Mouse (Mus musculus) forebrain, embryonic 11.5 days (tissue): ENCODE measurements at regions not wholly inside any gene's neighbourhood (a gene's known extent, or its start where the extent isn't known, plus 50 kb on each side); places are given as distances from the start of the nearest gene placed in this dataset.

Source experiments
- ATAC-seq: fragments of 200-750 bp; cut with Nextera tagmentation; replicated peaks from 2 replicates; pipeline ENCODE4 v1.8.0; 2017; ENCODE audit warnings: moderate TSS enrichment; ENCODE audit not compliant: low FRiP score
- DNase-seq: peaks from one replicate; pipeline ENCODE4 v3.0.0-alpha.2; 2017; ENCODE audit warnings: low spot score
- H3K27ac ChIP-seq: fragments of 300-500 bp; sonication (generic); 2 replicates; pipeline ENCODE4 v1.5.1; 2014; ENCODE audit warnings: low read depth, low read length
- H3K27me3 ChIP-seq: fragments of 300-500 bp; sonication (generic); 2 replicates; pipeline ENCODE4 v1.6.1; 2014; ENCODE audit warnings: mild to moderate bottlenecking, low read length, mixed read lengths; ENCODE audit not compliant: control insufficient read depth, insufficient read depth
- H3K36me3 ChIP-seq: fragments of 300-500 bp; sonication (generic); 2 replicates; pipeline ENCODE4 v1.6.1; 2014; ENCODE audit warnings: mild to moderate bottlenecking, low read length, moderate library complexity, mixed read lengths; ENCODE audit not compliant: control insufficient read depth, insufficient read depth
- H3K4me1 ChIP-seq: fragments of 300-500 bp; sonication (generic); replicated peaks from 2 replicates; pipeline ENCODE4 v1.6.1; 2014; ENCODE audit warnings: low read length, mixed read lengths; ENCODE audit not compliant: control insufficient read depth, insufficient read depth
- H3K4me2 ChIP-seq: fragments of 300-500 bp; sonication (generic); 2 replicates; pipeline ENCODE4 v1.6.1; 2014; ENCODE audit warnings: low read depth, mild to moderate bottlenecking, low read length, moderate library complexity, mixed read lengths; ENCODE audit not compliant: severe bottlenecking
- H3K4me3 ChIP-seq: fragments of 300-500 bp; sonication (generic); 2 replicates; pipeline ENCODE4 v1.5.1; 2014; ENCODE audit warnings: low read depth, low read length
- H3K9ac ChIP-seq: fragments of 300-500 bp; sonication (generic); 2 replicates; pipeline ENCODE4 v1.6.1; 2014; ENCODE audit warnings: low read length
- H3K9me3 ChIP-seq: fragments of 300-500 bp; sonication (generic); 2 replicates; pipeline ENCODE4 v1.6.1; 2016; ENCODE audit warnings: low read length, mixed read lengths; ENCODE audit not compliant: control insufficient read depth
- WGBS: fragments of 180-500 bp; shearing (Covaris S2); extraction: QIAGEN DNeasy Blood & Tissue Kit; methylation state at CpG from one replicate; pipeline ENCODE4 v1.1.7; 2014; 5-methylcytosine and 5-hydroxymethylcytosine counted together

DNA sequence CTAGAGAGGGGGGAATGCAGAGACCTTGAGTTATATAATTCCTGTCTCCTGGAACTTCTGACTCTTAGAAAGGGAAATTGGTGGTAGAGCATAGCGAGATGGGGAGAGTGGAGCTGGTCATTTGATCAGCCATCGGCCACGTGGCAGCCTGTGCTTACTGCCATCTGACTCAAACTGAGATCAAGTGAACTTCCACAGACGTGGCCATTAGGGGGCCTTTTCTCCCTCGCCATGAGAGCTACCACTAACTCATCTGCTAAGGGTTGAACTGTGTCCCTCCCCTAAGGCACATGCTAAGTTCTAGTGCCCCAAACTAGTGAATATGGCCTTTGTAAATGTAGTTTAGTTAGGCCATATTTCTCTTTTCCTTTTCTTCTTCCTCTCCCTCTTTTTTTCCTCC is 120.6 kb downstream of the 2410131K14Rik start:
- H3K4me3 ChIP-seq, result no peak overlapping the region
- WGBS, result 33% methylated on average over 5 of the region's 5 CpGs
- no peaks in the 10 kb centered on the region; the same call in 1 of the 2 replicates for H3K27me3 ChIP-seq
- H3K4me2 ChIP-seq, result no peak overlapping the region
- H3K9ac ChIP-seq, result no peak overlapping the region
- H3K4me1 ChIP-seq, result no peaks in the 10 kb centered on the region
- DNase-seq (no peak), ATAC-seq (no peak)
- H3K9me3 ChIP-seq, result no peaks in the 10 kb centered on the region
- no peak overlapping the region for H3K27ac ChIP-seq
- no peaks in the 10 kb centered on the region for H3K36me3 ChIP-seq

DNA sequence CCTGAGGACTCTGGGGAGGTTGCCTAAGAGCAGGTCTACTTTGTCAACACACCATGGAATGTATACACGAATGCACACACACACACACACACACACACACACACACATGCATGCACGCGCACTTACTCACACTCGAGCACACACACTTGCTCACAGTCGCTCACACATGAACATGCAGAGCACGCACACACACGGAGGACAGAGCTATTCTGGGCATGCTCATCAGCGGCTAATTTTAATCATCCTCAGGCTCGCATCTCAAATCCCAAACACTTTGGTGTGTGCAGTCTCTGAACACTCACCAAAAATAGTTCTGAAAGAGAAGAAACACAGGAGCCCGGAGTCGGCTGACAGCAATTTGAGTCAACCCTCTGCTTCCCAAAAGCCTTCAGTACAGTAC is 122.0 kb downstream of the 2410131K14Rik start:
- WGBS, result 93% methylated on average over 11 of the region's 11 CpGs
- Histone ChIP-seq H3K27me3 (no peaks in the 10 kb centered on the region), H3K27ac (no peak overlapping the region), H3K36me3 (no peaks in the 10 kb centered on the region), H3K4me1 (no peaks in the 10 kb centered on the region), H3K4me2 (no peak overlapping the region), H3K4me3 (no peak overlapping the region), H3K9ac (no peak overlapping the region), H3K9me3 (no peaks in the 10 kb centered on the region)
- no peak for DNase-seq
- ATAC-seq, result no peak

DNA sequence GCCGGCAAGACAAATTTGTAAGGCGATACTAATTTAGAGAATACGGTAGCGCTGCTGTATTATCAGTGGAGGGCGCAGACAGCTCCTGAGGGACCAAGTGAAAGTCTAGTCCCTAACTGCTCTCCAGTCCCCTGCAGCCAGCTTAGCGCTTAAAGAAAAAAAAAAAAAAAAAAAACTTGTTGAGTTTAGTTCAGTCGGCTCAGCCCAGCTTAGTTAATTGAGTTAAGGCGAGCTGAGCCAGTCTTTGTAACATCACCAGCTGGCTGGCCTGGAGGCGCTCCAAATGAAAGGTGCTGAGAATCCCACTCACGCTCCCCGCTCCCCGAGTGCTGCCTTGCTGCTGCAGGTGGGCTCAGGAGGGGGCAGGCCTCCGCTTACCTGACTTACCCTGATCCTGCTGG is 128.6 kb downstream of the 2410131K14Rik start:
- H3K9me3 ChIP-seq, result no peaks in the 10 kb centered on the region
- 2% methylated on average over 13 of the region's 13 CpGs for WGBS
- H3K4me1 ChIP-seq, result peaks cover 6% of the 10 kb centered on the region
- H3K27ac ChIP-seq, result no peak overlapping the region
- no peak overlapping the region for H3K4me3 ChIP-seq
- no peak overlapping the region; the same call in none of the 2 replicates for H3K9ac ChIP-seq
- ATAC-seq (no peak; the same call in 1 of the 2 replicates), DNase-seq (no peak)
- H3K4me2 ChIP-seq, result peak overlapping the region; percentile 33; the same call in 1 of the 2 replicates
- 0 out of 2 replicates have a peak, but pooled peaks cover 2% of the 10 kb centered on the region for H3K27me3 ChIP-seq
- no peaks in the 10 kb centered on the region for H3K36me3 ChIP-seq

DNA sequence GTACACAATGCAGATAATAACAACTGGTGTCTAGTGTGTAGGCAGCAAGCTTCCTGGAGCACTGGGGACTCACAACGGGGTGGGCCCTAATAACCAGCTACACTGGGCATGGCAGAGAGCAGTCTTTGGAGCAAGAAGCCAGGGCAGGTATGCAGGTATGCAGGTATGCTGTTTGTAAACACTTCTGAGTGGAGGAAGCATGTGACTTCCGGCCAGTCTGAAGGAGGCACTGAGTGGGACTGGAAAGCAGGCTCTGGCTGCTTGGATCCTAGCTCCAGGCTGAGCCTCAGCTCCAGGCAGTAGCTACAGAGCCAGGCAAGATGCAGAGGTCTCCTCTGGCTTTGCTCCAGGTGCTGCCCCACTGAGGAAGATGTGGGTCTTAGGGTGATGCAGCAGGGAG is 129.9 kb downstream of the 2410131K14Rik start:
- Histone ChIP-seq H3K9ac (no peak overlapping the region), H3K27me3 (0 out of 2 replicates have a peak, but pooled peaks cover 2% of the 10 kb centered on the region), H3K9me3 (no peaks in the 10 kb centered on the region), H3K4me2 (no peak overlapping the region), H3K4me1 (peaks cover 6% of the 10 kb centered on the region), H3K4me3 (no peak overlapping the region), H3K36me3 (no peaks in the 10 kb centered on the region), H3K27ac (no peak overlapping the region)
- DNase-seq (no peak), ATAC-seq (no peak)
- 49% methylated on average over 2 of the region's 2 CpGs for WGBS

DNA sequence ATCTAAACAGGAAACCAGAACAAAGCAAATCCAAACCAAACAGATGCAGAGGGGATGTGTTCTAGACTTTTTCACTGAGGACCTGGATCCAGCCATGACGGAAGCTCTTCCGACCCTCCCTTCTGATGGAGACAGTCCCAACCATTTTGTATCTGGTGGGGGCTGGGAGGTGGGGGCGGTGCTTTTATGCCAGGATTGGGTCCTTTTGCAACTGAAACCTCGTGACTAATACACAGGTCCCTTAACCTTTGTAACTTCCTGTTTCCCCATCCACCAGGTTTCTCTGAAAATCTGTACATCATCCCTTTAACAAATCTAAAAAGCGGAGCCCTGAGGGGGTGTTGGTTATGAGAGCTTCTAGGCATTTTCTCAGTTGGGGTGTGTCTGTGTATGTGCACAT is 130.9 kb downstream of the 2410131K14Rik start:
- Histone ChIP-seq H3K4me2 (no peak overlapping the region), H3K27ac (no peak overlapping the region), H3K9ac (no peak overlapping the region), H3K9me3 (no peaks in the 10 kb centered on the region), H3K4me1 (peaks cover 10% of the 10 kb centered on the region), H3K4me3 (no peak overlapping the region), H3K36me3 (no peaks in the 10 kb centered on the region), H3K27me3 (peaks cover 2% of the 10 kb centered on the region; the same call in 1 of the 2 replicates)
- ATAC-seq, result no peak
- 78% methylated on average over 5 of the region's 5 CpGs for WGBS
- no peak for DNase-seq

DNA sequence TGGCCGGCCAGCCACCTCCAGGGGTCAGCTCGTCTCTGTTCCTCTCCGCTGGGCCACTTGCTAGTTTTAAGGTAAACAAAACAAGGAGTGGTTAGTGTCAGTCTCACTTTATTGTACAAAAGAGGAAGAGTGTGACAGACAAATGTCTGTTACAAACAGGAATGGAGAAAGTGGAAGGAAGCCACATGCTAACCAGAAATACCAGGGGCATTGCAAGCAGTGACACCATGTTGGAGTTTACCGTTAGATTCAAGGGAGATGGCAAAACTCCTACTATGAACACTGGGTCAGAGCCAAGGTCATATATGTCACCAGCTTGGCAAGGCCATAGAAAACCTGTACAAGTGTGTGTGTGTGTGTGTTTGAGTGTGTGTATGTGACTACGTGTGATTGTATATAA is 131.5 kb downstream of the 2410131K14Rik start:
- H3K4me2 ChIP-seq, result no peak overlapping the region
- H3K27ac ChIP-seq, result no peak overlapping the region
- WGBS, result 66% methylated on average over 5 of the region's 5 CpGs
- no peaks in the 10 kb centered on the region for H3K36me3 ChIP-seq
- peaks cover 10% of the 10 kb centered on the region for H3K4me1 ChIP-seq
- no peak overlapping the region for H3K4me3 ChIP-seq
- H3K9ac ChIP-seq, result no peak overlapping the region
- ATAC-seq (no peak), DNase-seq (no peak)
- H3K9me3 ChIP-seq, result no peaks in the 10 kb centered on the region
- peaks cover 2% of the 10 kb centered on the region; the same call in 1 of the 2 replicates for H3K27me3 ChIP-seq

DNA sequence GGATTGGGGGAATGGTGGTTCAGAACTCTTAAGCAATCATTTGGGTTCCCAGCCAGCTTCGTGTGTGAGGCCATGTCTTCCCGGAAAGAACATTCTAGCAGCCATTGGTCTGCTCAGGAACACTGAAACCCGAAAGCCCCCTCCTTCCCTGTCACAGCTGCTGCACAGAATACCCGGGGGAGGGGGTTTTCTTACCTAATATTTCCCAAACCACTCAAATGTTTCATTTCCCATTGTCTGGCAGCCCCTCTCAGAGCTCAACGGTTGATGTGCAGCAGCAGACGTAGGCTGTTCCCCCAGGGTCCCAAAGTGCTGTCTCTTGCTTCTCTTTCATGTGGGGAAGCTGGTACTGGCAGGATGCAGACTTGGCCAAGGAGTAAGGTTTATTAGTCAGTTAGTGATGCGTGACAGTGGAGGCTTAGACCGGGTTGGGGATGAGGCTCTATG is 132.4 kb downstream of the 2410131K14Rik start:
- no peak overlapping the region for H3K4me3 ChIP-seq
- H3K36me3 ChIP-seq, result no peaks in the 10 kb centered on the region
- peaks cover 2% of the 10 kb centered on the region; the same call in 1 of the 2 replicates for H3K27me3 ChIP-seq
- H3K4me1 ChIP-seq, result peaks cover 12% of the 10 kb centered on the region
- no peak overlapping the region for H3K4me2 ChIP-seq
- no peak overlapping the region for H3K9ac ChIP-seq
- 64% methylated on average over 8 of the region's 8 CpGs for WGBS
- no peaks in the 10 kb centered on the region for H3K9me3 ChIP-seq
- no peak for DNase-seq
- ATAC-seq, result no peak
- H3K27ac ChIP-seq, result no peak overlapping the region

DNA sequence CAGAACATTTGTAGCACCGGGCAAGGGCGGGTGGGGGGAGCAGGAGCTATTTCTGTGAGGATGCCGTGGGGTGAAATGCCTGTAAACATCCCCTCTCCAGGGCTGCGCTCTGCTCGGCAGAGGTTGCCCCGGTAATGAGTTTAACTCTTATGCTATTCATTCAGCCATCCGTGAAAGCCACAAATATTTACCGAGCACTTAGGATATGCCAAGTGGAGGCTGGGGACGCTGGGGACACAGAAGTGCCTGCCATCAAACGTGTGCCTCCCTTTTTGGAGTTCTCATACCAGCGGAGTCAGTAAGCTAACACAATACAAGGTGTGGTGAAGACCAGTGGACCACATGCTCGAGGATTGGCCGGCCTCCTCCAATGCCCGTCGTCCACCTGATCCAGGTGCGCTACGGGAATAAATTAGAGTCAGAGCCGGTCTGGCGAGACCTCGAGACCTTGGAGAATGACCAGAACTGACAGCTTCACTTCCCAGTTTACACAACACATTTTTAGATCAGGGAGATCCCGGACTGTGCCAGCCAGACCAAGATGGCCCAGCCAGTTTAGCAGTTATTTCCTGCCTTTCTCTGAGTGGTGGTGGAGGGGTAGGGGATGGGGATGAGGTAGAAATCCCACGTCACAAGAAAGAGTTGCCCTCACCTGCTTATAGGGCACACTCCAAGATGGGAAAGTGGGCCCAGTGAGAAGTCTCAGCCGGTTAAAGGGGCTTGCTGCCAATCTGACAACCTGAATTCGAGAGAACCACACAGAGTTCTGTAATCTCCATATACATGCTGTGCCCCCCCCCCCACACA is 134.4 kb downstream of the 2410131K14Rik start:
- H3K9me3 ChIP-seq, result no peaks in the 10 kb centered on the region
- H3K27me3 ChIP-seq, result peaks cover 2% of the 10 kb centered on the region; the same call in 1 of the 2 replicates
- 42% methylated on average over 24 of the region's 24 CpGs for WGBS
- no peaks in the 10 kb centered on the region for H3K36me3 ChIP-seq
- H3K4me3 ChIP-seq, result no peak overlapping the region
- DNase-seq (peak; percentile 61), ATAC-seq (no peak)
- peaks cover 6% of the 10 kb centered on the region; the same call in 1 of the 2 replicates for H3K4me1 ChIP-seq
- H3K27ac ChIP-seq, result no peak overlapping the region
- H3K4me2 ChIP-seq, result no peak overlapping the region
- H3K9ac ChIP-seq, result no peak overlapping the region
